Mouse (Mus musculus) lung, adult 18-20 months (tissue): ENCODE data around the gene Pkig.
"Not testable (repeated sequence)": the region's sequence is repeated elsewhere in the genome, so short reads cannot be mapped to it uniquely, and the experiment has no call there.

ENCODE experiments used
- DNase-seq, 2 experiments: peaks; one replicate each; pipeline ENCODE4 v3.0.0; 2022; ENCODE audit warnings: mixed read lengths in 2 of 2

The Pkig gene

DNA sequence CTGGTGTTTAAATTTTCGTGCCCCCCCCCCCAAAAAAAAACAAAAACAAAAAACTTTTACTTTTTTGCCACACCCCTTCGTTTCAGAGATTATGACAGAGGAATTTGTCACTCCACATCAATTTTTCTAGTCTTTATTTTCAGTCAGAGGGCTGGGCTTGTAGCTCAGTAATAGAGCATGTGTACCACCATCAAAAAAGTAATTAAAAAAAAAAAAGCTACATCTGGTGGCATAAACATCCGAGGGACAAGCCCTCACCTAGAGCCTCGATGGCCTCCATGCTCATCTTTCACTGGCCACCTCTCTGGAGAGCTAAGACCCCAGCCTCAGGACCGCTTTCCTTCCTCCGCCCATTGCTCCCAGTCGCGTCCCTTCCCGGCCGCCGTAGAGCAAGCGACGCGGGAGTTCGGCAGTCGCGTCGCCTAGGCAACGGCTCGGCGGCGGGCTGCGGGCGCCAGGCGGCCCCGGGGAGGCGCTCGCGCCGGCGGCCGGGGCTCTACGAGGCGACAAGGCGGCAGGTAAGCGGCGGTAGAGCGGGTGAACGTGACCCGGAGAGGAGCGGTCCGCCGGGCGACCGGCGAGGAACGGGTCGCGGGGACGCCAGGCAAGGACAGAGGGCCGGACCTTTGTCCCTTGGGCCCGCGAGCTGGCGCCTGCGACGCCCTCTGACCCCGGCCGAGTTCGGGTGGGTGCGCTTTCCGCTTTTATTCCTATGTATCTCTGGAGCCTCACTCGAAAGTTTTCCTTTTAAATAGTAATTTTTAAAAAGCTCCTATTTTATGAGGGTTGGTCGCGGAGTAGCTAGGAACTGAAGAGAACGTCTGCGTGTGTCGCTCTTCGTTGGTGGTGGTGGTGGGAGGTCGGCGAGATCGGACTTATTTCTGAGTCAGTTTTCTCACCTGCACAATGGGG lies at the start of gene Pkig:
Gene Pkig (plus strand): TSS at position 412 of the 912 bp plus-strand sequence.
- peak; percentile 83 to 86 for DNase-seq

DNA sequence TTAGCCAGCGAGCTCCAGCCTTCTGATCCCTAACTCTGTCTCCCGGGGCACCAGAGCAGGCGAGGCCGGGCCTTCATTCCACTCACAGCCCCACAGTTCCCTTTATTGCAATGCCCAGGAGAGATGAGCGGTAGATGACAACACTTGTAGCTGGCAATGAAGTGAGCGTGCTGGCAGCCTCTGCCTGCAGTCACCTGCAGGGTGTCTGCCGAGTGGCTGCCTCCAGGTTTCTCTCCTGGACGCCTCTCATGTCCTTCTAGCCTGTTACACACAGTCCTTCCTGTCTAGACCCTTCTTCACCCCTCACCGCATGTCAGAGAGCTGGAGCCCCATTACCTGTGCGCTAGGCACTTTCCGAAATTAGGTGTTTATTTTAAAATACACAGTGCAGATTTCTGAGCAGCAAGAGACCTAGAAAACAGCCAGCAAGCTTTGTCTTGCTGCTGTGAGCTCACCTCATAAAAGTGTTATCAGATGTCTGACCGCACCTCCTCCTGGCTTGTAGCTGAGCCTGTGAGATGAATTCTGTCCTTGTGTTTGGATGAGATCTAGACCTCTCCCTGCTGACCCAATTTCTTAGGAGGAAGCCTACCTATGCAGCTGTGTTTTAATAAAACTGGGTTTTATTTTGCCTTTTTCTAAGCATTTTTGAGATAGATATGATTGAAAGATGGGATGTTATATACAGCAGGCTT lies 48.8 kb upstream of the Pkig start:
- no peak for DNase-seq

DNA sequence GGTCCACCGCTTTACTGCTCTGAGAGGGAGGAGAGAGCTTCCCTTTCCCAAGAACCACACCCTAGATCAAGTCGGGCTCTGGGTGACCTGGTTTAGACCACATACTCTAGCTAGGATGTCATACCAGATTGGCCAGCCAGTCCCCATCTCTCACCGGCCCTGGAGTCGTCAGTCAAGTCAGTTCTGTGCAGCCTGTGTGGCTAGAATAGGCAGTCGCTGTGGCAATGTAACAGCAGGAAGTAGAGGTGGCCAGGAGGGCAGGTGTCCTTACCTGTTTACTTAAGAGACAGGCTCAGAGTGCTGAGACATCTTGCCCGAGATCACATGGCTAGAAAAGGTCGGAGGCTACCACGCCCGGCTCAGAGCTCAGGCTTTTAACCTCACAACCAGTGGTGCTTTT lies 47.0 kb upstream of the Pkig start:
- DNase-seq: no peak

DNA sequence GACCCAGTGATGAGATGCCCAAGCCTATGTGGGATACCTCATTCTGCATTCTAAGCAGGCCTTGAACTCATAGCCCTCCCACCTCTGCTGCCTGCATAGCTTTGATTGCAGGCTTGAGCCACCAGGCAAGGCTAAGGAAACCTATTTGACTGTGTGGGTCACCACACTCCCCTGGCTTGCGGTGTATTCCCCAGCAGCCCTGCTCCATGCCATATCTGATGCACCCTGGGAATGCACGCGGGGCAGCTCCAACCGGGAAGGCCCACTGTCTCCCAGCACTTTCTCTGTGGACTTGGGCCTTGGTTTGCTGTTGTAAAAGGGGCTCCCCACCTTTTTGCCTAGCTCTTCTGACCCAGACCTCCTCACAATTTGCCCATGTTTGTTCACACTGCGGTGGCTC lies 45.0 kb upstream of the Pkig start:
- DNase-seq: no peak

DNA sequence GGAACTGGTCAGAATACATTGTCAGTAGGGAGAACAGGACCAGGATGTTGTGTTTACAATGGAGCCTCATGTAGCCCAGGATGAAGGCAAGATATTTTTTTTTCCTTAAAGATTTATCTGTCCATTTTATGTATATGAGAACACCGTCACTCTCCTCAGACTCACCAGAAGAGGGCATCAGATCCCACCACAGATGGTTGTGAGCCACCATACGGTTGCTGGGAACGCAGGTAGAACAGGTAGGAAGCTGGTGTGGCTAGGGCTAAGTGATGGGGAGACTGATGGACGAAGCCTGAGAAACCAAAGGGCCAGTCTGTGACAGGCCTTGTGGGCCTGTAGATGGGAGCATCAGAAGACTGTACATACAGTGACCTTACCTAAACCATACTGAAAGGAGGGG lies 44.2 kb upstream of the Pkig start:
- DNase-seq: no peak

DNA sequence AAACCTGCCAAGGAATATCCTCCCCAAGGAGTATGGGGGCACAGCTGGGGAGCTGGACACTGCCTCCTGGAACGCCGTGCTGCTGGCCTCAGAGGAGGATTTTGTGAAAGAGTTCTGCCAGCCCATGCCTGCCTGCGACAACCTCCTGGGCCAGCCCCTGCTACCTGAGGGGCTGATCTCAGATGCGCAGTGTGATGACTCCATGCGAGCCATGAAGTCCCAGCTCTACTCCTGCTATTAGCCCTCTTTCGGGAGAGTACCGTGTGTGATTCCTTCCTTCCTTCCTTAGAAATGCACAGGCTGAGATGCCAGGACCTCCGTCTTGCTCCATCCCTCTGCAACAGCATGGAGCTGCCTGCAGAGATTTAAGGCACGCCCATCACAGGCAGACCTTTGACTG lies 42.8 kb upstream of the Pkig start:
- DNase-seq: no peak

DNA sequence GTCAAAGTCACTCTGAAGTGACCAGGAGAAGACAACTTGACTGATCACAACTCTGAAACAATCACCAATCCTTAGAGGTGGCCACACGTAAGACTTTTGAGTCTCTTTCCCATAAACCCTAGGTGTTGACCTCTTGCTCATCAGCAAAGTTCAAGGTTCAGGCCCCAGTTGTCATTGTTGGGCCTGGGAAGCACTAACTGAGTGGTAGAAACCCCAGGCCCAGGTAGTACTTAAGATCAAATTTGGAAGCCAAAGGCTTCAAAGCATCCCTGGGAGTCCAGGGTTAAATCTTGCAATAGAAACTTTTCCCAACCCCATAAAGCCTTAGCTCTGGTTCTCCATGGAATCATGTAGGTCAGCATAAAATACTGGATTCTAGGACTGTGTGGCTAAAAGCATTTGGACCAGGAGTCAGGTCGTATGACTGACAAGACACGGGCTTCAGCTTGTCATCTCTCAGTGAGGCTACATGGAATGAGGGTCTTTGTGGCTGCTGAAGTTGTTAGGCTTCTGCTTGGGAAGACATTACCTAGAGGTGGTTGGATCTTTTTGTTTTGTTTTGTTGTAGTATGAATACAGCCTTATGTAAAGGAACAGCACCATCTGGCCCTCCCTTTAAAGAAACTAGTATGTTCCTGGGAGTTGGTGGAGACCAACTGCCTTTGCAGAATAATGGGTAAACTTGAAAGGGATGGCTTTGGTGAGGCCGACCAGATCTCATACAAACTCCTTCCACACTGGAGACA lies 42.1 kb upstream of the Pkig start:
- no peak for DNase-seq

DNA sequence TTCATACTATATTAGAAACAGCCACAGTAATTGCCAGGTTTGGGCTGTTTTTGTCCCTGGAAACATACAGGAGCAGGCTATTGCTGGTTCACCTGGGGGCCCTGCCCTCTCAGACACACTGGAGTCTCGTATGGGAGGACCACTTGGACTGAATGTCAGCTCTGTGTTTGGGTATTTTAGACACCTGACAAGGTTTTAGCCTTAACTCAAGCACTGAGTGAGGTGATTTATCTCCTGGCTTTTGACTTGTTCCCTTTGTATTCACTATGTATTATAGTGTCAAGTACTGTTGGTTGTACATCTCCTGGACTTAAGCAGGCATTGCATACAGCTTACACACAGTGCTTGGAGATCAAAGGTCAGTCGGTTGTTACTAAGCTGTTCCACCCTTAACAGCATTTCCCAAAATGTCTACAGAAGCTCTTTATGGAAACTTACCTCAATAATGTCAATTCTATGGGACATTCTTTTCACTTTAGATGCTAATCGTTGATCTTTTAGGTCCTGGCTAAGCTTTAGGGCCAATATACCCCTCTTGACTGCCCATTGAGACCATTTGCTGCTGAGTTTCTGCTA lies 41.4 kb upstream of the Pkig start:
- no peak for DNase-seq

DNA sequence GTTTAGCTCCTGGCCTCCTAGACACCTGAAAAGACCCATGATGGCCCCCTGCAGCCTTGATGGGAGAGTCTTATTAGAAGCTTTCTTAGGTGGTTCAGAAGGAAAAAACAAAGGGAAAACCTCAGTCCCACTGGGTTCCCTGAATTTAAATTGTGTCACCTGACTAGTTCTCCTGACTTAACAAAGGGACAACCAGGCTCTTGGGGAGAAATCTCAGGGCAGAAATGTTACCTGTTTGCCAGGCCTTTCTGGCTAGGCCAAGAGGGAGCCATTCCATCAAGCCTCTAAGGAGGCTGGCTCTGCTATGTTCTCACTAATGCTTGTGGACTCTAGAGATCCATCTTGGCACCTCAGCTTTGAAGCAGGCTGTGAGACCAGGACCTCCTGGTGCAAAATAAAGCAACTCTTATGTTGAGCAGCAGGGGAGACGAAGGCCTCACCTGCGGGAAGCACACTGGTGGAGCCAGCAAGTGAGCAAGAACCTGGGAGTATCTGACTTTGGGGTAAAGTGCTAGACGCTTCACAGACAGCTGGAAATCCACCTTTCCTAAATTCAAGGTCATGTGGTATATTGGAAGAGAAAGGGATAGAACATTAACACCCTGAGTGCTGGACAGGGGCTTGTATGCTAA lies 40.8 kb upstream of the Pkig start:
- DNase-seq: no peak

DNA sequence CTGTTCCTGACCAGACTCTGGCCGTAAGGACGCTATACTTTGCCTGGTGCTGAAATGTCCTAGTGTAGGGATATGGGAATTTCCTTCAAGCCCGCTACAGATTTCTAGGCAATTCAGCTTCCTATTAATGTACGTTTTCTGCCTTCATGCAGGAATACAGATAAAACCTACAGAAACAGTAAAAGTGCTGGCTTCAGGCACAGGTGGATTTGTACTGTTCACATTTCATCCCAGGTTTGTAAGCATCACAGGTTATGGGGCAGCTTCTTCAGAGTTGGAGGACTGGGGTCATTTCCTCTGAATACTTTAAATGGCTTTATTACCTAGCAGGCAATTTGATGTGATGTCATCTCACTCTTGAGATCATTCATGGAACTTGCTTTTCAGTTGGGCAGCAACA lies 40.3 kb upstream of the Pkig start:
- DNase-seq: no peak

DNA sequence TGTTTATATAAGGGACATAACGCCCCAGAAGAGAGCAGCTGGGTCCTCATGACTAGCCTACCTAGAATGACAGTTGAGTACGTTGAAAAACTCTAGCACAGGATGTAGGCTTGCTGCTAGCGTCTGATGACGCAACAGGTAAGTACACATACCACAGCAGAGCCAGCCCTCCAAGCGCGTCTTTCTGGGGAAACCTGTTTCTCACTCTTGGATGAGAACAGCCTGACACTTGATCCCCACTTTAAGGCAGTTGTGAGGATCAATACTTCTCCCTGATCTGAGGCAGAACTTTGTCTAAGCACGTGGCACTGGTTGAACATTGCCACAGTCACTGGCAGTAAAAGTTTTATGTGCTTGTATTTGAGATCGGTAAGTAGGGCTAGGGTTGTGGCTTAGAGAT lies 37.7 kb upstream of the Pkig start:
- peak; percentile 70 to 83 for DNase-seq

DNA sequence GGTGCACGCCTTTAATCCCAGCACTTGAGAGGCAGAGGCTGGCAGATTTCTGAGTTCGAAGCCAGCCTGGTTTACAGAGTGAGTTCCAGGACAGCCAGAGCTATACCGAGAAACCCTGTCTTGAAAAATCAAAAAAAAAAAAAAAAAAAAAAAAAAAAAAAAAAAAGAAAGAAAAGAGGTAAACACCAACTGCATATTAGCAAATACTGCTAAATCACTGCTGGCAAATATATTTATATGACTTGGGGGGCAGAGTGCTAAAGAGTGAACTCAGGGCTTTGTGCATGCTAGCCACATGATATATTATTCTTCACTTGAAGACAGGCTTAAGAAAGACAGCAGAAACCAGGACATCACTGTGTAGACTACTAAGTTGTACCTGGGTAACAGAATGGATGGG lies 36.8 kb upstream of the Pkig start:
- not testable (repeated sequence) for DNase-seq

DNA sequence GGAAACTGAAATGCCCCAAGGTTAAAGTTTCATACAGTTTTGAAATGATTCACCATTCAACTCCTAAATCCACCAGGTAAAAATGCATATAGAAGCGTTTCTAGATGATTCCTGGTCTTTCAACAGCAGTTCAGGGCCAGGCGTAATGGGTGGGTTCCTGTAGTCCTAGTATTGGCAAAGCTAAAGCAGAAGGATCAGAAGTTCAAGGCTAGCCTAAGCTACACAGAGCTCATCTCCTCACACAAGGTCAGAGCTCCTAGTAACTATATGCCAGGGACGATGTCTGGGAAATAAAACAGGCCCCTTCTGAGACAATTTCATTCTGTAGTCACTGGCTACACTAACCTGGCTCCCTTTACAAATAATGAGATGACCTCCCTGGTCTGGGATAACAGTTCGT lies 27.0 kb upstream of the Pkig start:
- DNase-seq: no peak

DNA sequence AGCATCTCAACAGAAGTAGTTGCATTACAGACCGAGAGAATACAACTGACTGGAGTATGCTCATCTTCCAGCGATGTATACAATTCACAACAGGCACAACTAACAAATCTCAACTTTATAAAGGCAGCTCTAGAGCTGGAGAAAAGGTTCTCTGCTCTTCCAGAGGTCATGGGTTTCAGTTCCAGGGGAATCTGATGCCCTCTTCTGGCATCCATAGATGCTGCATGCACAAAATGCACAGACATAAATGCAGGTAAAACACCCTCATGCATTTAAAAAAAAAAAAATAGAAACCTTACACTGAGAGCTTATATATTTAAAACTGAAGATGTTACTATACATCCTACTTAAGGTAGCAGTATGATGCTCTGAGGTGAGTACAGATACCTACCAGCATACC lies 26.5 kb upstream of the Pkig start:
- no peak for DNase-seq

DNA sequence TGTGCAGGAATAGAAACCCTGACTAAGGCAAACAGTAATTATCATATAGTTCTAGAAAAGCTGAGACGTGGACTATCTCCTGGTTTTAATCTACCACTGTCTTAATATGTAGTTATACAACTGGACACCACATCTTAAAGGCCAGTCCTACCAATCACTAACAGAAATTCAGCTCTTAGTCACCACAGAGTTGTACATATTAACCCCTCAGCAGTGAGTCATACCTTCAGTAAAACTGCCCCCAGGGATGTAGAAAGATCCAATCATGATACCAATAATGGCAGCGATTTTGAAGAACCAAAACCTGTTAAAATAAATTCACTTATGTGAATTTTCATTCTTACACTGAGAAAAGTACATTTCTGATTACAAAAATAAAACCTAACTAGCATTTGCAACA lies 24.0 kb upstream of the Pkig start:
- no peak for DNase-seq

DNA sequence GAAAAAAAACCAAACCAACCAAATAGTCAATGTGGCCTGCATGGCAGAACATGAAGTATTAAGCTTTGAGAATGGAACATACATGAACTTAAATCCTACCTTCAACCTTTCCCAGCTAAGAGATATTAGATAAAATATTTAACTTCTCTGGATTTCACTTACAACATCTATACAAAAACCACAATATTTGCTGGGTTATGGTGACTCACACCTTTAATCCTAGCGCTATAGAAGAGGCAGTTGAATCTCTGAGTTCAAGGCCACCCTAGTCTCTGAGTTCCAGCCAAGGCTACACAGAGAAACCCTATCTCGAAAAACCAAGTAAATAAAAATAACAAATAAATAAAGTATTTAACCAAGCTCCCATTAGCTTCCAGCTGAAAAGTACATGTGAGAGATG lies 22.1 kb upstream of the Pkig start:
- DNase-seq: no peak

DNA sequence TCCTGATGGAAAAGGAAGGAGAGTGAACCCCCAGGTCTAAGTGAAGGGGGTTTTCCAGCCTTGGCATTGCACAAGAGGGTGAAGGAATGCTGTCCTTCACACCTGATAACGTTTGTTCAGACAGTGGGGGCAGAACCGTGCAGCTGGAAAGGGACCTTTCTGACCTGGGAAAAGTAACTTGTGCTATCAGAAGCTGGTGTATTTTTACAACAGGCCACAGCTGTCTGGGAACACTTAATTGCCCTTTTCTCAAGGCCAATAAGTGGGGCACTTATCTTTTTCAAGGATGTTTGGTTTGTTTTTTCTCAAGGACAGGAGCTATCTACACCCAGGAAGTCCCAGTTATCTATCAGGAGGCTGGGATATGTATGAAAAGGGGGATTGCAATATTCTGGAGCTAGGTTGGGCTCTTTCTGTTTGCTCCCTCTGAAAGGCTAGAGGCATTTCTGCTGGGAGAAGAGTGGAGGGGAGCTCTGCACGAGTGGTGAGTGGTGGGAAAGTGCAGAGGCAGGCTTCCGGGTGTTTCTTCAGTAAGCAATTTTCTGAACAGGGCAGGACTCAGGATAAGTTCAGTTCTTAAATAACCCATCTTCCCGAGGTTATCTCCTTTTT lies 20.4 kb upstream of the Pkig start:
- no peak for DNase-seq

DNA sequence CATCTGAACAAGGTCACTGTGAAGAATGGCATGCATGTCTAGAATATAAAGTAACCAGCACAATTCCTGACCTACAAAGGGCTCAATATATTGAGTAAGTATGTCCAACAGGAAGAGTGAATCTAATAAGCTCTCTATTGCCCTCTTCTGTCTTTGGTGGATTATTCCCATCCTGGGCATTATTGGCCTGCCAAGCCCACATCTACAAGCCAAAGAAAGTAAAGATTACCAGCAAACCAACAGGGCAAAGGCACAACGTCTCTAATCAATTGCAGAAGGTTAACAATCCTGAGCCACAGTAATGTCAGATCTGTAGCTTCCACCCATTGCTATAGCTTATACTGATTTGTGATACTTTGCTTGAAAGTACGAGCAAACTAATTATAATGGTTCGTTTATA lies 17.7 kb upstream of the Pkig start:
- DNase-seq: no peak

DNA sequence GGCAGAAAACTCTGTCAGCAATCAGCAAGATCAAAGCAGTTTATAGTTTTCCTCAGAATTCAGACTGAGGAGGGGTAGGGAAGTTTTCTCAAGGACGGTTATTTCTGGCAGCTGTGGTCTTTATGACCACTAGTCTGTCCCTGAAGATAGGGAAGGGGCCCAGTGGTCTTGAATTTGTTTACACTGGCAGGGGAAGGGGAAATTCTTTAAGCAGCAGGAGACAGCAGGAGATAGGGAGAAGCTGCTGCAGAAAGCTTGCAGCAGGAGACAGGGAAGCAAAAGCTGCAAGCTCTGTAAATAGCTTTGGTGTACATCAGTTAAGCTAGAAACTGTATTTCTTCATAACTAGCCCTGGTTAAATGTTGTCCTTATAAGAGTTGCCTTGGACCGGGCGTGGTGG lies 16.5 kb upstream of the Pkig start:
- DNase-seq: no peak

DNA sequence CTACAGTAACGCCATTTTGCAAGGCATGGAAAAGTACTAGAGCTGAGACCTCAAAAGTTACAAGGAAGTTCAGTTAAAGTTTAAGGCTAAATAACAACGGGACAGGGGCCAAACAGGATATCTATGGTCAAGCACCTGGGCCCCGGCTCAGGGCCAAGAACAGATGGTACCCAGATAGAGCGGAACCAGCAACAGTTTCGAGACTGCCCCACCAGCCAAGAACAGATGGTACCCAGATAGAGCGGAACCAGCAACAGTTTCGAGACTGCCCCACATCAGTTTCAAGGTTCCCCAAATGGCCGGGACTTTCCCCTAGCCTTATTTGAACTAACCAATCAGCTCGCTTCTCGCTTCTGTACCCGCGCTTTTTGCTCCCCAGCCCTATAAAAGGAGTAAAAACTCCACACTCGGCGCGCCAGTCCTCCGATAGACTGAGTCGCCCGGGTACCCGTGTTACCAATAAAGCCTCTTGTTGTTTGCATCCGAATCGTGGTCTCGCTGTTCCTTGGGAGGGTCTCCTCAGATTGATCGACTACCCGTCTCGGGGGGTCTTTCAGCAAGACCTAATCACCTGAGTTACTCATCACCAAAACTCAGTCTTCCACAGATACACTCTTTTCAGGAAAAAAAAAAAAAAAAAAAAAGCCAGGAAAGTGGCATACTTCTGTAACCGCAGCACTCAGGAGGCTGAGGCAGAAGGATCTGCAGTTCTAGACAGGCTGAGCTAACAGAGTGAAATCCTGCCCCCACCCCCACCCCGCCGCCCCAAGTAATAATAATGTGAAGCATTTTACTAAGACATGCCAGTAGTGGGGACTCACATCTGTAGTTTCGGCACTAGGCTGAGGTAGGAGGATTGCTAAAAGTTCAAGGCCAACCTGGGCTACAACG lies 15.3 kb upstream of the Pkig start:
- peak; percentile 81 to 85 for DNase-seq

DNA sequence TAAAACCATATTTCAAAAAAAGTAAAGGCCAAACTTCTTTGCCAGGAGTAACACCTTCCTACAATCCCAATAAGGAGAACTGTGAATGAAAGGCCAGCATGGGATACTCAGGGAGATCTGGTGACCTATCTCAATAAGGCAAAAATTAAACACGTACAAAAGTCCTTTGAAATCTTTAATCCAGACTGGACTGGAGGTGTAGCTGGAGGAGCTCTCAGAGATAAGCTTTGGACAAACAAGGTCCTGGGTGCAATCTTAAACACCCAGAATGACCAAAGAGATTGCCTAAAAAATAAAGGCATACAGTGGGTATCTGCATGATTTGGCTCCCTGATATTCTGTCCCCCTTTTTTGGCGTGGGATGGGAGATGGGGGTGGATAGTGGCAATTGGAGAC lies 14.6 kb upstream of the Pkig start:
- no peak for DNase-seq
